Mouse (Mus musculus): ENCODE data around the gene Ddc.

The Ddc gene

GRCm38 (mm10) chr11:11853731-11854461, 44.0 kb downstream of the Ddc start:
- no peaks in the 10 kb centered on the region for H3K36me3 ChIP-seq (ENCODE audit: control insufficient read depth, insufficient read depth, low read length, poor library complexity, severe bottlenecking)
- DNase-seq (ENCODE audit: low read depth, low spot score), result no peak
- no peaks in the 10 kb centered on the region; the same call in 1 of the 2 replicates for H3K27me3 ChIP-seq (ENCODE audit: control insufficient read depth, insufficient read depth, low read length, poor library complexity, severe bottlenecking)

GRCm38 (mm10) chr11:11851957-11852505, 45.9 kb downstream of the Ddc start:
- no peaks in the 10 kb centered on the region; the same call in 1 of the 2 replicates for H3K27me3 ChIP-seq (ENCODE audit: control insufficient read depth, insufficient read depth, low read length, poor library complexity, severe bottlenecking)
- no peaks in the 10 kb centered on the region for H3K36me3 ChIP-seq (ENCODE audit: control insufficient read depth, insufficient read depth, low read length, poor library complexity, severe bottlenecking)
- no peak for DNase-seq (ENCODE audit: low read depth, low spot score)

- H3K36me3 ChIP-seq (ENCODE audit: control insufficient read depth, insufficient read depth, low read length, poor library complexity, severe bottlenecking), result no peaks in the 10 kb centered on the region
- H3K27me3 ChIP-seq (ENCODE audit: control insufficient read depth, insufficient read depth, low read length, poor library complexity, severe bottlenecking), result no peaks in the 10 kb centered on the region
- no peak for DNase-seq (ENCODE audit: low read depth, low spot score)
These were observed 47.3 kb downstream of the Ddc start for GRCm38 (mm10) chr11:11850476-11851267.

- Histone ChIP-seq H3K27me3 (ENCODE audit: control insufficient read depth, insufficient read depth, low read length, poor library complexity, severe bottlenecking) (no peaks in the 10 kb centered on the region), H3K36me3 (ENCODE audit: control insufficient read depth, insufficient read depth, low read length, poor library complexity, severe bottlenecking) (no peaks in the 10 kb centered on the region)
- DNase-seq (ENCODE audit: low read depth, low spot score), result no peak
These were observed 48.2 kb downstream of the Ddc start for GRCm38 (mm10) chr11:11849513-11850311.

GRCm38 (mm10) chr11:11848467-11848866, 49.5 kb downstream of the Ddc start:
- Histone ChIP-seq H3K36me3 (ENCODE audit: control insufficient read depth, insufficient read depth, low read length, poor library complexity, severe bottlenecking) (no peaks in the 10 kb centered on the region), H3K27me3 (ENCODE audit: control insufficient read depth, insufficient read depth, low read length, poor library complexity, severe bottlenecking) (no peaks in the 10 kb centered on the region)
- DNase-seq (ENCODE audit: low read depth, low spot score), result no peak

GRCm38 (mm10) chr11:11845044-11845443, 52.9 kb downstream of the Ddc start:
- DNase-seq (ENCODE audit: low read depth, low spot score), result no peak
- Histone ChIP-seq H3K36me3 (ENCODE audit: control insufficient read depth, insufficient read depth, low read length, poor library complexity, severe bottlenecking) (no peaks in the 10 kb centered on the region), H3K27me3 (ENCODE audit: control insufficient read depth, insufficient read depth, low read length, poor library complexity, severe bottlenecking) (no peaks in the 10 kb centered on the region)

GRCm38 (mm10) chr11:11844367-11844971, 53.5 kb downstream of the Ddc start:
- no peaks in the 10 kb centered on the region for H3K27me3 ChIP-seq (ENCODE audit: control insufficient read depth, insufficient read depth, low read length, poor library complexity, severe bottlenecking)
- DNase-seq (ENCODE audit: low read depth, low spot score), result no peak

GRCm38 (mm10) chr11:11841590-11841989, 56.4 kb downstream of the Ddc start:
- no peaks in the 10 kb centered on the region for H3K36me3 ChIP-seq (ENCODE audit: control insufficient read depth, insufficient read depth, low read length, poor library complexity, severe bottlenecking)
- no peak for DNase-seq (ENCODE audit: low read depth, low spot score)
- H3K27me3 ChIP-seq (ENCODE audit: control insufficient read depth, insufficient read depth, low read length, poor library complexity, severe bottlenecking), result no peaks in the 10 kb centered on the region

More at GRCm38 (mm10) chr11:11844367-11844971, 53.5 kb downstream of the Ddc start:
- no peaks in the 10 kb centered on the region for H3K36me3 ChIP-seq (ENCODE audit: control insufficient read depth, insufficient read depth, low read length, poor library complexity, severe bottlenecking)

GRCm38 (mm10) chr11:11840746-11841145, 57.2 kb downstream of the Ddc start:
- Histone ChIP-seq H3K36me3 (ENCODE audit: control insufficient read depth, insufficient read depth, low read length, poor library complexity, severe bottlenecking) (no peaks in the 10 kb centered on the region), H3K27me3 (ENCODE audit: control insufficient read depth, insufficient read depth, low read length, poor library complexity, severe bottlenecking) (no peaks in the 10 kb centered on the region)
- DNase-seq (ENCODE audit: low read depth, low spot score), result no peak

GRCm38 (mm10) chr11:11839874-11840273, 58.1 kb downstream of the Ddc start:
- H3K36me3 ChIP-seq (ENCODE audit: control insufficient read depth, insufficient read depth, low read length, poor library complexity, severe bottlenecking), result no peaks in the 10 kb centered on the region
- H3K27me3 ChIP-seq (ENCODE audit: control insufficient read depth, insufficient read depth, low read length, poor library complexity, severe bottlenecking), result no peaks in the 10 kb centered on the region
- DNase-seq (ENCODE audit: low read depth, low spot score), result no peak

GRCm38 (mm10) chr11:11837384-11837783, 60.6 kb downstream of the Ddc start:
- Histone ChIP-seq H3K36me3 (ENCODE audit: control insufficient read depth, insufficient read depth, low read length, poor library complexity, severe bottlenecking) (no peaks in the 10 kb centered on the region), H3K27me3 (ENCODE audit: control insufficient read depth, insufficient read depth, low read length, poor library complexity, severe bottlenecking) (no peaks in the 10 kb centered on the region)
- no peak for DNase-seq (ENCODE audit: low read depth, low spot score)

GRCm38 (mm10) chr11:11836713-11837370, 61.1 kb downstream of the Ddc start:
- peak; percentile 11 for DNase-seq (ENCODE audit: low read depth, low spot score)
- Histone ChIP-seq H3K27me3 (ENCODE audit: control insufficient read depth, insufficient read depth, low read length, poor library complexity, severe bottlenecking) (no peaks in the 10 kb centered on the region), H3K36me3 (ENCODE audit: control insufficient read depth, insufficient read depth, low read length, poor library complexity, severe bottlenecking) (no peaks in the 10 kb centered on the region)

GRCm38 (mm10) chr11:11836262-11836661, 61.7 kb downstream of the Ddc start:
- no peak for DNase-seq (ENCODE audit: low read depth, low spot score)
- H3K27me3 ChIP-seq (ENCODE audit: control insufficient read depth, insufficient read depth, low read length, poor library complexity, severe bottlenecking), result no peaks in the 10 kb centered on the region
- H3K36me3 ChIP-seq (ENCODE audit: control insufficient read depth, insufficient read depth, low read length, poor library complexity, severe bottlenecking), result no peaks in the 10 kb centered on the region

- Histone ChIP-seq H3K27me3 (ENCODE audit: control insufficient read depth, insufficient read depth, low read length, poor library complexity, severe bottlenecking) (no peaks in the 10 kb centered on the region), H3K36me3 (ENCODE audit: control insufficient read depth, insufficient read depth, low read length, poor library complexity, severe bottlenecking) (no peaks in the 10 kb centered on the region)
- DNase-seq (ENCODE audit: low read depth, low spot score), result no peak
These were observed 62.2 kb downstream of the Ddc start for GRCm38 (mm10) chr11:11835791-11836190.
